Mouse (Mus musculus) liver, postnatal 0 days (tissue): ENCODE results near the gene Ptpn23.

Source experiments
- CTCF ChIP-seq: sonication (generic); IDR thresholded peaks from 2 replicates; pipeline ENCODE4 v1.5.1; 2016; ENCODE audit warnings: antibody characterized with exemption, low read depth
- EP300 ChIP-seq: IDR thresholded peaks from 2 replicates; pipeline ENCODE4 v1.6.1; 2016; ENCODE audit warnings: antibody characterized with exemption, low read depth, mild to moderate bottlenecking

DNA sequence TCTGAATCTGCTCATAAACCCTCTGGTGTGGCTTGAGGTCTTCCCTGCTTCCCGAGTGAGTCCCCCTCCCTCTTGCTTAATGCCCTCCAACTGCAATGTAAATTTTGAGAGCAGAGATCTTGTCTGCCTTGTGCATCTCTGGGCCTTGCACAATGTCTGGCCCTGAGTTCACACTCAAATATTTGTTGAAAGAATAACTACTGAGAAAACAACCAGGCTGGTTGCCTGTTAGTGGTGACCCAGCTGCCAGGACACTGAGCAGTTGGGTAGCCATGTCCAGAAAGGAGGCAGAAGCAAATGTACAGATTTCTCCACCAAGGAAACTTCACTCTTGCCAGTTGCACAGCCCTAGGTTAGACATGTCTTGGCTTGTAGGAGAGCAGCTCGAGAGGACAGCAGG, 49.7 kb downstream of the Ptpn23 start:
- TF ChIP-seq CTCF, result no peak
- TF ChIP-seq EP300, result no peak
